In the genomic region with DNA sequence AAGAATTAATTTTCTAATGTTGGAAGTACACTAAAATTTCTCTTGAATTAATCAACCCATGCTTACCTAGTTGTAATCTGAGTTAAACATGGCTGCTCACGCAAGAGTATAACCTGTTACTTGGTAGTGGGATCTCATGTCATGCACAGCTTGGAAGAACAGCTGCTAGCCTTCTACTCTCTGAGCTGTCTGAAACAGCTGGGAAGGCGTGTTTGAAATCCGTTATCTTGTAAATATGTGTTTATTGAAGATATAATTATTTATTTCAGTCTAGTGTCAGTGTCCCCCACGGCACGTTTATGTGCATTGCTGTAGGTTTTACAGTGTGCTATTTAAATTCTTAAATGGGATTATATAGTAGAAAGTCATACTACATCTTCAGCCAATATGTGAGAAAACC, we compare ENCODE assay signal across 30 mouse cellular contexts.
"Had no signal": no experiment of that assay in that cellular context is flagged by ENCODE, and none has a peak within 500 bp of the region (broad histone marks: within the 10 kb centered on the region; RNA-seq: fewer than 3 reads in every experiment).

No protein-coding gene starts in this region.

- ATAC-seq: liver, embryonic 12.5 days; liver, postnatal 0 days; midbrain, embryonic 13.5 days; midbrain, embryonic 15.5 days; midbrain, embryonic 16.5 days had no signal

- H3K36me3 ChIP-seq: limb, embryonic 15.5 days; lung, embryonic 15.5 days; midbrain, embryonic 10.5 days; midbrain, embryonic 12.5 days; midbrain, embryonic 13.5 days; midbrain, embryonic 15.5 days; neural tube, embryonic 12.5 days; neural tube, embryonic 13.5 days had no signal

- DNase-seq: left cerebral cortex, postnatal 4 days; liver; liver, embryonic 13.5 days; liver, postnatal 0 days; lung, postnatal 10 days; lung, postnatal 14 days; lung, postnatal 36 days; lung, postnatal 4 days; midbrain, embryonic 14.5 days had no signal

- H3K9me3 ChIP-seq: limb, embryonic 10.5 days; limb, embryonic 12.5 days; limb, embryonic 13.5 days; limb, embryonic 15.5 days; liver, embryonic 12.5 days; liver, embryonic 13.5 days; liver, embryonic 15.5 days; lung, embryonic 15.5 days; megakaryocyte, embryonic 14.5 days; midbrain, embryonic 10.5 days; midbrain, embryonic 12.5 days; midbrain, embryonic 13.5 days; midbrain, embryonic 15.5 days; neural tube, embryonic 12.5 days; neural tube, embryonic 13.5 days had no signal

- H3K4me3 ChIP-seq: left cerebral cortex, adult 2 months; limb, embryonic 10.5 days; limb, embryonic 12.5 days; limb, embryonic 13.5 days; limb, embryonic 15.5 days; liver, embryonic 12.5 days; liver, embryonic 13.5 days; liver, embryonic 15.5 days; lung, embryonic 15.5 days; megakaryocyte, embryonic 14.5 days; midbrain, embryonic 10.5 days; midbrain, embryonic 12.5 days; midbrain, embryonic 13.5 days; midbrain, embryonic 15.5 days; myocyte; neural tube, embryonic 12.5 days; neural tube, embryonic 13.5 days had no signal

- H3K4me1 ChIP-seq: limb, embryonic 10.5 days; limb, embryonic 12.5 days; limb, embryonic 13.5 days; limb, embryonic 15.5 days; liver, embryonic 12.5 days; liver, embryonic 13.5 days; liver, embryonic 15.5 days; lung, embryonic 15.5 days; megakaryocyte, embryonic 14.5 days; midbrain, embryonic 10.5 days; midbrain, embryonic 13.5 days; midbrain, embryonic 15.5 days; neural tube, embryonic 12.5 days; neural tube, embryonic 13.5 days had no signal

- H3K9ac ChIP-seq: limb, embryonic 12.5 days; limb, embryonic 13.5 days; limb, embryonic 15.5 days; liver, embryonic 12.5 days; liver, embryonic 13.5 days; liver, embryonic 14.5 days; liver, embryonic 15.5 days; liver, postnatal 0 days; lung, embryonic 15.5 days; midbrain, embryonic 12.5 days; midbrain, embryonic 13.5 days; midbrain, embryonic 15.5 days; neural tube, embryonic 12.5 days; neural tube, embryonic 13.5 days had no signal

- H3K4me2 ChIP-seq: limb, embryonic 12.5 days; limb, embryonic 13.5 days; limb, embryonic 15.5 days; liver, embryonic 11.5 days; liver, embryonic 12.5 days; liver, embryonic 13.5 days; liver, embryonic 15.5 days; lung, embryonic 15.5 days; midbrain, embryonic 11.5 days; midbrain, embryonic 12.5 days; midbrain, embryonic 13.5 days; midbrain, embryonic 15.5 days; neural tube, embryonic 12.5 days; neural tube, embryonic 13.5 days had no signal

- H3K27ac ChIP-seq: left cerebral cortex, adult 2 months; limb, embryonic 10.5 days; limb, embryonic 12.5 days; limb, embryonic 13.5 days; limb, embryonic 15.5 days; liver, embryonic 12.5 days; liver, embryonic 13.5 days; liver, embryonic 14.5 days; liver, embryonic 15.5 days; lung, embryonic 15.5 days; macrophage; midbrain, embryonic 10.5 days; midbrain, embryonic 12.5 days; midbrain, embryonic 13.5 days; midbrain, embryonic 15.5 days; neural tube, embryonic 12.5 days; neural tube, embryonic 13.5 days had no signal

- H3K27me3 ChIP-seq: limb, embryonic 12.5 days; limb, embryonic 13.5 days; limb, embryonic 15.5 days; liver, embryonic 12.5 days; liver, embryonic 13.5 days; liver, embryonic 15.5 days; lung, embryonic 15.5 days; megakaryocyte, embryonic 14.5 days; midbrain, embryonic 12.5 days; midbrain, embryonic 13.5 days; midbrain, embryonic 15.5 days; neural tube, embryonic 12.5 days; neural tube, embryonic 13.5 days had no signal
